ENCODE assay signal across 8 mouse cellular contexts in the genomic region with DNA sequence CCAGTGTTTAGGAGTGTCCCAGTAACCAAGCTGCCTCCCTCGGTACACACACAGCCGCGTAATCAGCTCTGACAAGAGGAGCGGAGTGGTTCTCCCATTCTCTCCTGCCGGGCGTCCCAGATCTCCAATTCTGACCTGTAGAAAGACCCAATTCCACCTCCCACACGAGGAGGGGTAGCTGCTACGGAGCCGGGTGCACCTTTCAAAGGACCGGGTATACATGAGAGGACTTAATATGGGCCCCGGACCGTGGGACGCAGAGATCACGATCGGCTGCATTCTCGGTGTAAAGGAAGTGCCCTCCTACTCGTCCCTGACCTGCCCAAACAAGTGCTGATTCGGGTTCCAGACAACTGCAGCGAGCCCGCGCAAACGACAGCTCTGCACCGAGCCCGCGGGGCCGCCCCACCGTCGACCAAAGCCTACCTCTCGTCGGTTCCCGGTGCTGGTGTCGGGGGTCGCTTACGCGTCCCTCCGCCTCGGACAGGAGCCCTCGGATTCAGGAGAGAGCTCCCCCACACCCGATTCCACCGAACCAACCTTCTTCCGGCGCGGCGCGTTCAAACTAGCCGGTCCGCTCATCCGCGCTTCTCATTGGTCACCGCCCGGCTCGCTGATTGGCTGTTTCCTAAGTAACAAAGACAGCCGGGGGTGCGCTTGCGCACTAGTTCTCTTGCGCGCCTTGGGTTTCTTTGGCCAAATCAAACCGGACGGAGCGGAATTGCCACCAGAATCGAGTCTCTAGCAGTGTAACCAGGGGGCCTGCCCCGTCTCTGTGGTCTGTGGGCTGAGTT. TPM values are rescaled to one million over a fixed set of nuclear protein-coding genes. Genes with fewer than 3 reads are reported as not detected.
A peak's percentile ranks its signal among the peaks of the same experiment; 100 is the strongest.
DNase-seq lines count a peak whose midpoint lies in the region; ATAC-seq lines count a peak whose summit lies in the region.

A gene (minus strand): TSS at position 568 of the 794 bp plus-strand sequence.

- peak within 1 kb of the TSS; percentile 77 for H3K9ac ChIP-seq in heart, embryonic 14.5 days (ENCODE audit: low read length)
- peak within 1 kb of the TSS; percentile 93 for H3K9ac ChIP-seq in liver, embryonic 13.5 days
- H3K9ac ChIP-seq in stomach, embryonic 16.5 days (ENCODE audit: low read length): peak within 1 kb of the TSS; percentile 83

- DNase-seq in c-Kit-negative CD71-positive TER-119-positive erythroid progenitor cells, embryonic 14.5 days (ENCODE audit: low read depth, low spot score): peak; percentile 97
- peak; percentile 80 for DNase-seq in fibroblast of lung, adult 2 months (ENCODE audit: low read depth)
- peak; percentile 98 for DNase-seq in kidney, postnatal 14 days
- DNase-seq in liver, embryonic 13.5 days: peak; percentile 93
- DNase-seq in neural tube, embryonic 10.5 days (ENCODE audit: extremely low spot score, low spot score): peak; percentile 96

- peaks cover 0 to 16% of the 10 kb centered on the region in 2 experiments; a peak in 1 of 4 replicates for H3K4me1 ChIP-seq in heart, embryonic 14.5 days (ENCODE audit: control insufficient read depth in 2 of 2, insufficient read depth in 2 of 2, low read length in 2 of 2)
- H3K4me1 ChIP-seq in liver, embryonic 13.5 days (replicated peaks): peaks cover 46% of the 10 kb centered on the region
- H3K4me1 ChIP-seq in stomach, embryonic 16.5 days (ENCODE audit: control insufficient read depth, insufficient read depth, low read length): peaks cover 17% of the 10 kb centered on the region; the same call in 1 of the 2 replicates

- under 1% methylated on average over 62 of the region's 62 CpGs for WGBS in heart, embryonic 14.5 days
- under 1% methylated on average over 62 of the region's 62 CpGs for WGBS in liver, embryonic 13.5 days (ENCODE audit: insufficient replicate concordance)
- WGBS in stomach, embryonic 16.5 days: under 1% methylated on average over 62 of the region's 62 CpGs

- no peaks in the 10 kb centered on the region for H3K27me3 ChIP-seq in heart, embryonic 14.5 days (ENCODE audit: control insufficient read depth, insufficient read depth, low read length)
- 0 out of 2 replicates have a peak, but pooled peaks cover 4% of the 10 kb centered on the region for H3K27me3 ChIP-seq in liver, embryonic 13.5 days
- H3K27me3 ChIP-seq in stomach, embryonic 16.5 days (ENCODE audit: control insufficient read depth, insufficient read depth, low read length): no peaks in the 10 kb centered on the region

- H3K9me3 ChIP-seq in heart, embryonic 14.5 days (ENCODE audit: control insufficient read depth, low read length): no peaks in the 10 kb centered on the region
- H3K9me3 ChIP-seq in liver, embryonic 13.5 days (replicated peaks): no peaks in the 10 kb centered on the region
- no peaks in the 10 kb centered on the region for H3K9me3 ChIP-seq in stomach, embryonic 16.5 days (replicated peaks; ENCODE audit: control insufficient read depth, low read length)

- ATAC-seq in CD4-positive, CD25-positive, alpha-beta regulatory T cell, adult 4 months: peak; percentile 98
- ATAC-seq in heart, embryonic 14.5 days (ENCODE audit: insufficient number of reproducible peaks, insufficient read depth, low FRiP score, low read depth): peak; percentile 90
- peak; percentile 91 for ATAC-seq in liver, embryonic 13.5 days (ENCODE audit: low read depth)
- ATAC-seq in stomach, embryonic 16.5 days (ENCODE audit: insufficient read depth, low FRiP score): peak; percentile 95

- H3K4me3 ChIP-seq in heart, embryonic 14.5 days (ENCODE audit: control insufficient read depth in 1 of 2, insufficient read depth in 1 of 2, low read depth in 1 of 2, low read length in 2 of 2): peak within 1 kb of the TSS; percentile 73 to 94
- H3K4me3 ChIP-seq in liver, embryonic 13.5 days (replicated peaks): peak within 1 kb of the TSS; percentile 86
- H3K4me3 ChIP-seq in stomach, embryonic 16.5 days (replicated peaks; ENCODE audit: low read length): peak within 1 kb of the TSS; percentile 84

- peak within 1 kb of the TSS; percentile 83 to 89 for H3K27ac ChIP-seq in heart, embryonic 14.5 days (replicated peaks in 1 of 2; ENCODE audit: control insufficient read depth in 1 of 2, insufficient read depth in 1 of 2, low read depth in 2 of 2, low read length in 2 of 2)
- H3K27ac ChIP-seq in liver, embryonic 13.5 days: peak within 1 kb of the TSS; percentile 95
- H3K27ac ChIP-seq in stomach, embryonic 16.5 days (ENCODE audit: low read length): peak within 1 kb of the TSS; percentile 94

- H3K36me3 ChIP-seq in heart, embryonic 14.5 days (ENCODE audit: control insufficient read depth, insufficient read depth, low read length): peaks cover 8% of the 10 kb centered on the region; the same call in 1 of the 2 replicates
- H3K36me3 ChIP-seq in liver, embryonic 13.5 days: peaks cover 31% of the 10 kb centered on the region
- no peaks in the 10 kb centered on the region for H3K36me3 ChIP-seq in stomach, embryonic 16.5 days (ENCODE audit: control insufficient read depth, insufficient read depth, low read length)

- H3K4me2 ChIP-seq in heart, embryonic 14.5 days (ENCODE audit: low read length): peak within 1 kb of the TSS; percentile 68
- H3K4me2 ChIP-seq in liver, embryonic 13.5 days: peak within 1 kb of the TSS; percentile 77
- H3K4me2 ChIP-seq in stomach, embryonic 16.5 days (ENCODE audit: low read depth, low read length): peak within 1 kb of the TSS; percentile 72

RNA-seq across cellular contexts. Expression of the gene that starts here (rescaled TPM):
- polyA plus RNA-seq in CD4-positive, CD25-positive, alpha-beta regulatory T cell, adult 4 months (2017; shearing (Covaris generic)): under 1 TPM; 0.28 to 0.76 TPM
- polyA plus RNA-seq in heart, embryonic 14.5 days (2014; fragmentation: Nextera tagmentation; extraction: Ambion mirVana): 4.2 and 4.7 TPM in 2 replicates
- polyA plus RNA-seq in liver, embryonic 13.5 days (2015; fragmentation: Nextera tagmentation; extraction: Ambion mirVana): 9.0 and 9.3 TPM in 2 replicates
- 7.3 and 8.7 TPM in 2 replicates for polyA plus RNA-seq in stomach, embryonic 16.5 days (2015; fragmentation: Nextera tagmentation; extraction: Ambion mirVana)

Comparison
In these comparisons a context has a peak if more than half of its experiments do, and no peak if none do; other contexts are left out.
1. Peak in every context shown above with its lines: DNase-seq, ATAC-seq, H3K4me3 ChIP-seq and H3K27ac ChIP-seq.
2. Peak in ATAC-seq in CD4-positive, CD25-positive, alpha-beta regulatory T cell, adult 4 months; RNA of the gene not detected or under 1 TPM.